Mouse (Mus musculus): ENCODE data around the gene Cox7a2l.

Cox7a2l gene

GRCm38 (mm10) chr17:83453587-83453986 lies 63.5 kb downstream of the Cox7a2l start:
- no peak for DNase-seq (ENCODE audit: low read depth, low spot score)

GRCm38 (mm10) chr17:83452451-83452850 lies 64.7 kb downstream of the Cox7a2l start:
- DNase-seq (ENCODE audit: low read depth, low spot score) = no peak

Data from brain, embryonic 18.5 days (tissue).